Mouse (Mus musculus) CH12.LX (cell line): Measurements from ENCODE around the gene Ndufc2. TPM values are rescaled to one million over a fixed set of nuclear protein-coding genes. Genes with fewer than 3 reads are reported as not detected.

Experiments used
- DNase-seq: peaks from one replicate; pipeline ENCODE4 v3.0.0-alpha.2; 2013; ENCODE audit errors: extremely low read depth
- H3K27ac ChIP-seq: 2 replicates; pipeline ENCODE4 v1.5.1; 2012; ENCODE audit warnings: low read depth, mild to moderate bottlenecking, control low read depth, moderate library complexity; ENCODE audit not compliant: insufficient read depth
- H3K27me3 ChIP-seq: replicated peaks from 2 replicates; pipeline ENCODE3; 2012; ENCODE audit warnings: inconsistent platforms
- H3K36me3 ChIP-seq, 2 experiments: replicated peaks in 1 of 2; 2 replicates each; pipeline versions ENCODE3 to v1.6.1; 2012; ENCODE audit warnings: inconsistent platforms in 1 of 2, low read length in 1 of 2, mild to moderate bottlenecking in 1 of 2, mixed read lengths in 1 of 2, moderate library complexity in 1 of 2; ENCODE audit not compliant: control insufficient read depth in 1 of 2, insufficient read depth in 1 of 2
- H3K4me1 ChIP-seq, 2 experiments: 2 replicates each; pipeline ENCODE4 v1.6.1; 2012; ENCODE audit warnings: inconsistent platforms in 1 of 2, moderate library complexity in 1 of 2; ENCODE audit not compliant: insufficient read depth in 2 of 2, control insufficient read depth in 1 of 2
- H3K4me2 ChIP-seq: 2 replicates; pipeline ENCODE4 v1.6.1; 2012; ENCODE audit warnings: low read depth, mild to moderate bottlenecking, control low read depth; ENCODE audit not compliant: poor library complexity, insufficient read depth, severe bottlenecking
- H3K4me3 ChIP-seq, 3 experiments: fragments of 150-350 bp in 1 of 3; sonication (generic) in 1 of 3; replicated peaks in 1 of 3; 2 replicates each; pipeline versions ENCODE3 to v1.5.1; 2011 to 2012; ENCODE audit warnings: low read depth in 2 of 3, low read length in 2 of 3, mild to moderate bottlenecking in 2 of 3, moderate library complexity in 2 of 3, control low read depth in 1 of 3, improper control_type of control experiment in 1 of 3, inconsistent platforms in 1 of 3, mixed read lengths in 1 of 3; ENCODE audit not compliant: poor library complexity in 1 of 3
- H3K79me2 ChIP-seq: replicated peaks from 2 replicates; pipeline ENCODE4 v1.6.1; 2012; ENCODE audit warnings: mild to moderate bottlenecking, moderate library complexity; ENCODE audit not compliant: control insufficient read depth, poor library complexity, insufficient read depth, severe bottlenecking; ENCODE audit errors: extremely low read depth
- H3K9ac ChIP-seq: 2 replicates; pipeline ENCODE4 v1.6.1; 2012; ENCODE audit warnings: low read depth, mild to moderate bottlenecking, control low read depth, moderate library complexity; ENCODE audit not compliant: insufficient read depth
- H3K9me3 ChIP-seq: replicated peaks from 2 replicates; pipeline ENCODE3; 2012; ENCODE audit warnings: low read length, inconsistent platforms, mixed read lengths
- CHD2 ChIP-seq: IDR thresholded peaks from 2 replicates; pipeline ENCODE4 v1.6.1; 2011; ENCODE audit warnings: low read length, improper control_type of control experiment
- CTCF ChIP-seq, 2 experiments: IDR thresholded peaks in 1 of 2; conservative IDR thresholded peaks in 1 of 2; 2 replicates each; pipeline ENCODE4 v1.5.1; 2011 to 2012; ENCODE audit warnings: low read depth in 2 of 2, low read length in 2 of 2, improper control_type of control experiment in 1 of 2, inconsistent platforms in 1 of 2, mild to moderate bottlenecking in 1 of 2, moderate library complexity in 1 of 2
- E2F4 ChIP-seq: IDR thresholded peaks from 2 replicates; pipeline ENCODE4 v1.6.1; 2011; ENCODE audit warnings: low read depth, low read length, improper control_type of control experiment; ENCODE audit not compliant: insufficient replicate concordance
- EP300 ChIP-seq: IDR thresholded peaks from 2 replicates; pipeline ENCODE4 v1.6.1; 2011; ENCODE audit warnings: low read length, improper control_type of control experiment
- GABPA ChIP-seq: IDR thresholded peaks from 2 replicates; pipeline ENCODE4 v1.6.1; 2012; ENCODE audit warnings: low read depth, low read length, improper control_type of control experiment, inconsistent platforms; ENCODE audit not compliant: insufficient replicate concordance
- IRF4 ChIP-seq: IDR thresholded peaks from 2 replicates; pipeline ENCODE4 v1.6.1; 2014; ENCODE audit warnings: low read depth, mild to moderate bottlenecking, inconsistent platforms, low read length, improper control_type of control experiment
- MAX ChIP-seq: IDR thresholded peaks from 2 replicates; pipeline ENCODE4 v1.6.1; 2011; ENCODE audit warnings: low read length, improper control_type of control experiment
- MAZ ChIP-seq: IDR thresholded peaks from 2 replicates; pipeline ENCODE4 v1.6.1; 2012; ENCODE audit warnings: low read depth, mild to moderate bottlenecking, inconsistent platforms, low read length, improper control_type of control experiment, moderate library complexity
- MEF2A ChIP-seq: IDR thresholded peaks from 2 replicates; pipeline ENCODE4 v1.6.1; 2014; ENCODE audit warnings: low read depth, mild to moderate bottlenecking, inconsistent platforms, low read length, improper control_type of control experiment, borderline replicate concordance
- MYC ChIP-seq: IDR thresholded peaks from 2 replicates; pipeline ENCODE4 v1.6.1; 2011; ENCODE audit warnings: low read depth, mild to moderate bottlenecking, improper control_type of control experiment, low read length
- NELFE ChIP-seq: IDR thresholded peaks from 2 replicates; pipeline ENCODE4 v1.6.1; 2011; ENCODE audit warnings: low read depth, low read length, improper control_type of control experiment
- NRF1 ChIP-seq: IDR thresholded peaks from 2 replicates; pipeline ENCODE4 v1.6.1; 2014; ENCODE audit warnings: low read depth, mild to moderate bottlenecking, inconsistent platforms, low read length, improper control_type of control experiment, moderate library complexity
- PAX5 ChIP-seq: IDR thresholded peaks from 2 replicates; pipeline ENCODE4 v1.6.1; 2012; ENCODE audit warnings: low read length, inconsistent platforms, mixed read lengths
- POLR2AphosphoS2 ChIP-seq: IDR thresholded peaks from 2 replicates; pipeline ENCODE4 v1.6.1; 2011; ENCODE audit warnings: low read depth, low read length, improper control_type of control experiment
- RAD21 ChIP-seq: IDR thresholded peaks from 2 replicates; pipeline ENCODE4 v1.6.1; 2011; ENCODE audit warnings: low read depth, mild to moderate bottlenecking, low read length, improper control_type of control experiment, moderate library complexity
- RCOR1 ChIP-seq: conservative IDR thresholded peaks from 2 replicates; pipeline ENCODE4 v1.6.1; 2012; ENCODE audit warnings: low read depth, mild to moderate bottlenecking, inconsistent platforms, low read length, improper control_type of control experiment
- SIN3A ChIP-seq: IDR thresholded peaks from 2 replicates; pipeline ENCODE4 v1.6.1; 2012; ENCODE audit warnings: low read length, improper control_type of control experiment, inconsistent platforms
- TBP ChIP-seq: conservative IDR thresholded peaks from 2 replicates; pipeline ENCODE4 v1.6.1; 2011; ENCODE audit warnings: low read depth, low read length, improper control_type of control experiment
- TCF12 ChIP-seq: IDR thresholded peaks from 2 replicates; pipeline ENCODE4 v1.6.1; 2014; ENCODE audit warnings: low read depth, mild to moderate bottlenecking, inconsistent platforms, low read length, improper control_type of control experiment
- USF1 ChIP-seq: IDR thresholded peaks from 2 replicates; pipeline ENCODE4 v1.6.1; 2014; ENCODE audit warnings: low read depth, mild to moderate bottlenecking, inconsistent platforms, low read length, improper control_type of control experiment
- USF2 ChIP-seq: conservative IDR thresholded peaks from 2 replicates; pipeline ENCODE4 v1.6.1; 2011; ENCODE audit warnings: low read depth, low read length, improper control_type of control experiment
- ZKSCAN1 ChIP-seq: IDR thresholded peaks from 2 replicates; pipeline ENCODE4 v1.6.1; 2012; ENCODE audit warnings: low read depth, inconsistent platforms, low read length, improper control_type of control experiment, borderline replicate concordance
- ZMIZ1 ChIP-seq: IDR thresholded peaks from 2 replicates; pipeline ENCODE4 v1.6.1; 2012; ENCODE audit warnings: low read depth, mild to moderate bottlenecking, inconsistent platforms, low read length, improper control_type of control experiment
- ZNF384 ChIP-seq: IDR thresholded peaks from 2 replicates; pipeline ENCODE4 v1.6.1; 2012; ENCODE audit warnings: low read depth, low read length, improper control_type of control experiment, inconsistent platforms
- dilution Hi-C: fragments of 300-500 bp; cut with MboI; formaldehyde crosslinking; loops from 2 replicates; pipeline ENCODE4 v1.14.3; 2020; ENCODE audit warnings: low sequenced_read_pairs; ENCODE audit not compliant: extremely low pct_unique_long_range_greater_than_20kb, extremely low pct_ligation_motif_present
- in situ Hi-C: fragments of 300-500 bp; cut with MboI; formaldehyde crosslinking; loops from 3 replicates; pipeline ENCODE4 v1.14.3; 2019; ENCODE audit warnings: low sequenced_read_pairs, low pct_ligation_motif_present, low pct_unique_long_range_greater_than_20kb, mixed read lengths
- polyA plus RNA-seq: library from polyadenylated mRNA; unstranded; fragments of >175 nt; gene quantifications from 2 replicates; pipeline ENCODE4 v1.2.1, GENCODE M21; 2012; ENCODE audit warnings: low read depth; ENCODE audit not compliant: insufficient read length
- total RNA-seq, 2 experiments: library from RNA; depleted of rRNA; stranded (reverse); fragments of 300-350 nt in 1 of 2; fragments of >200 nt in 1 of 2; gene quantifications; 2 replicates each; pipeline ENCODE4 v1.2.3; 2012 to 2014

Gene Ndufc2
- total and polyA plus RNA-seq, 3 experiments = 217 to 352 (median 352) TPM

DNA sequence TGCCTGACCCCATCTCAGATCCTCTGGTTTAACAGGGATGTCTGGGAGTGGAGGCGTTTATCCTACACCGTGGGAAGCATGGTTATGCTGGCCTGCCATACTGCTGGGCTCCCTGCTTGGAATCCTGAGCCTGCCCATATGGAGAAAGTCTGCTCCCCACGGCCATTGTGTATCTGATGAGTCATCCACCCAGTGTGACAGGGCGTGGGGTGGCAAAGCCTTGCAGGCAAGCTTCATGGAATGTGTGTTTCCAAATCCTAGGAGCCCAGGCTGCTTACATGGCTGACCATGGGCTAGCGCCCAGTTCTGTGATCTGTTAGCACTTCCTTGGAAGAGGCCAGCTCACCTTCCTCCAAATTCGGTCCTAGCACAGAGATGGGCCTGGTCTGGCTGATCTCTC, 26.8 kb downstream of the Ndufc2 start:
- Histone ChIP-seq H3K9ac (no peak overlapping the region), H3K4me2 (no peak overlapping the region), H3K9me3 (no peaks in the 10 kb centered on the region), H3K79me2 (no peaks in the 10 kb centered on the region), H3K4me1 (peaks cover 3 to 26% of the 10 kb centered on the region in 2 experiments; a peak in 3 of 4 replicates), H3K36me3 (no peaks in the 10 kb centered on the region), H3K27me3 (no peaks in the 10 kb centered on the region), H3K27ac (no peak overlapping the region), H3K4me3 (no peak overlapping the region)
- in situ Hi-C loops = loop anchor here (10.0 to 25.0 kb wide), 3 partner anchors 138 to 536 kb away; partner anchors contain the start of gene Clns1a
- DNase-seq = no peak
- dilution Hi-C loops = no loop called here
- TF ChIP-seq RAD21 (no peak), SIN3A (no peak), NRF1 (no peak), ZMIZ1 (no peak), ZNF384 (no peak), MAZ (no peak), MEF2A (no peak), ZKSCAN1 (no peak), PAX5 (no peak), IRF4 (no peak), GABPA (no peak), USF1 (no peak), TBP (no peak), MAX (no peak), USF2 (no peak), POLR2AphosphoS2 (no peak)

DNA sequence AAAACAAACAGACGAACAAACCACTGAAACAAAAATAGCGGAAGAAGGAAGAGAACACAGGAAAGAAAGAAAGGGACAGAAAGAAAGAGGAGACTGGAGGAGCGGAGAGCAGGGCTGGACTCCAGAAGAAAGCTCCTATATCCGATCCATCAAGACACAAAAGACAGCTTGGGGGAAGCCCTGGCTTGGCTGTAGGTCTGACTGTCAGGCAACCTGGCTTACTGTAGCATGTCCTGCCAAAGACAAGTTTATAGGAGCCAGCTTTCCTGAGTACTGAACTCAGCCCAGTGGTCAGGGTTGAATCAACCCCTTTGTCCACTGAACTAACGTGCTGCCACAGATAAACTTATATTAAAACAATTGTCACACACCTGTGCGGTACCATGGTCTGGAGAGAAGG, 27.5 kb downstream of the Ndufc2 start:
- Histone ChIP-seq H3K36me3 (no peaks in the 10 kb centered on the region), H3K79me2 (no peaks in the 10 kb centered on the region), H3K9ac (no peak overlapping the region), H3K27ac (no peak overlapping the region), H3K4me3 (no peak overlapping the region), H3K27me3 (no peaks in the 10 kb centered on the region), H3K9me3 (no peaks in the 10 kb centered on the region), H3K4me2 (no peak overlapping the region), H3K4me1 (peaks cover 3 to 26% of the 10 kb centered on the region in 2 experiments; a peak in 3 of 4 replicates)
- DNase-seq = no peak
- dilution Hi-C loops (no loop called here), in situ Hi-C loops (loop anchor here (10.0 to 25.0 kb wide), 3 partner anchors 138 to 535 kb away; partner anchors contain the start of gene Clns1a)
- TF ChIP-seq NELFE (no peak), MEF2A (no peak), MYC (no peak), CTCF (conservative IDR thresholded peaks at IDR 0.05 in 1 of 2, IDR thresholded peaks at IDR 0.05 in 1 of 2; ENCODE audit: low read depth in 2 of 2, low read length in 2 of 2) (no peak), RCOR1 (no peak), POLR2AphosphoS2 (no peak), CHD2 (no peak), E2F4 (no peak), MAX (no peak), SIN3A (no peak), PAX5 (no peak), NRF1 (no peak), RAD21 (no peak), TCF12 (no peak), EP300 (no peak)
